Mouse (Mus musculus): ENCODE data around the gene Ptchd4. TPM values are rescaled to one million over a fixed set of nuclear protein-coding genes. Genes with fewer than 3 reads are reported as not detected.

The Ptchd4 gene
- total RNA-seq (2017) = not detected in 2 replicates

- ATAC-seq (replicated peaks; ENCODE audit: low read depth, poor library complexity, severe bottlenecking) = no peak
Observed at GRCm38 (mm10) chr17:42315669-42316611, at the start of gene Ptchd4. TSS of gene Ptchd4 (plus strand) at chr17:42315947.

- no peak for ATAC-seq (replicated peaks; ENCODE audit: low read depth, poor library complexity, severe bottlenecking)
Observed at GRCm38 (mm10) chr17:42276861-42277260, 38.9 kb upstream of the Ptchd4 start.

- ATAC-seq (replicated peaks; ENCODE audit: low read depth, poor library complexity, severe bottlenecking) = no peak
Observed at GRCm38 (mm10) chr17:42284391-42284790, 31.4 kb upstream of the Ptchd4 start.

- ATAC-seq (replicated peaks; ENCODE audit: low read depth, poor library complexity, severe bottlenecking) = no peak
Observed at GRCm38 (mm10) chr17:42286255-42286654, 29.5 kb upstream of the Ptchd4 start.

GRCm38 (mm10) chr17:42290341-42290740 lies 25.4 kb upstream of the Ptchd4 start:
- no peak for ATAC-seq (replicated peaks; ENCODE audit: low read depth, poor library complexity, severe bottlenecking)

- no peak for ATAC-seq (replicated peaks; ENCODE audit: low read depth, poor library complexity, severe bottlenecking)
Observed at GRCm38 (mm10) chr17:42291793-42292192, 24.0 kb upstream of the Ptchd4 start.

GRCm38 (mm10) chr17:42297986-42298385 lies 17.8 kb upstream of the Ptchd4 start:
- ATAC-seq (replicated peaks; ENCODE audit: low read depth, poor library complexity, severe bottlenecking) = no peak

- ATAC-seq (replicated peaks; ENCODE audit: low read depth, poor library complexity, severe bottlenecking) = no peak
Observed at GRCm38 (mm10) chr17:42299681-42300080, 16.1 kb upstream of the Ptchd4 start.

GRCm38 (mm10) chr17:42303062-42303577 lies 12.6 kb upstream of the Ptchd4 start:
- ATAC-seq (replicated peaks; ENCODE audit: low read depth, poor library complexity, severe bottlenecking) = no peak

GRCm38 (mm10) chr17:42304262-42304661 lies 11.5 kb upstream of the Ptchd4 start:
- ATAC-seq (replicated peaks; ENCODE audit: low read depth, poor library complexity, severe bottlenecking) = no peak

GRCm38 (mm10) chr17:42307001-42307400 lies 8.7 kb upstream of the Ptchd4 start:
- ATAC-seq (replicated peaks; ENCODE audit: low read depth, poor library complexity, severe bottlenecking) = no peak

- no peak for ATAC-seq (replicated peaks; ENCODE audit: low read depth, poor library complexity, severe bottlenecking)
Observed at GRCm38 (mm10) chr17:42310136-42310535, 5.6 kb upstream of the Ptchd4 start.

GRCm38 (mm10) chr17:42316612-42316982 lies 850 bp downstream of the Ptchd4 start:
- ATAC-seq (replicated peaks; ENCODE audit: low read depth, poor library complexity, severe bottlenecking) = no peak

GRCm38 (mm10) chr17:42335787-42336186 lies 20.0 kb downstream of the Ptchd4 start:
- no peak for ATAC-seq (replicated peaks; ENCODE audit: low read depth, poor library complexity, severe bottlenecking)

GRCm38 (mm10) chr17:42336571-42336970 lies 20.8 kb downstream of the Ptchd4 start:
- no peak for ATAC-seq (replicated peaks; ENCODE audit: low read depth, poor library complexity, severe bottlenecking)

GRCm38 (mm10) chr17:42346027-42346426 lies 30.3 kb downstream of the Ptchd4 start:
- no peak for ATAC-seq (replicated peaks; ENCODE audit: low read depth, poor library complexity, severe bottlenecking)

- ATAC-seq (replicated peaks; ENCODE audit: low read depth, poor library complexity, severe bottlenecking) = no peak
Observed at GRCm38 (mm10) chr17:42358481-42358880, 42.7 kb downstream of the Ptchd4 start.

GRCm38 (mm10) chr17:42363085-42363710 lies 47.5 kb downstream of the Ptchd4 start:
- no peak for ATAC-seq (replicated peaks; ENCODE audit: low read depth, poor library complexity, severe bottlenecking)

- no peak for ATAC-seq (replicated peaks; ENCODE audit: low read depth, poor library complexity, severe bottlenecking)
Observed at GRCm38 (mm10) chr17:42364716-42365115, 49.0 kb downstream of the Ptchd4 start.

GRCm38 (mm10) chr17:42374881-42375280 lies 59.1 kb downstream of the Ptchd4 start:
- no peak for ATAC-seq (replicated peaks; ENCODE audit: low read depth, poor library complexity, severe bottlenecking)

- ATAC-seq (replicated peaks; ENCODE audit: low read depth, poor library complexity, severe bottlenecking) = no peak
Observed at GRCm38 (mm10) chr17:42393086-42393485, 77.3 kb downstream of the Ptchd4 start.
